Comparison of ENCODE assay signal across 7 mouse cellular contexts in the genomic region with DNA sequence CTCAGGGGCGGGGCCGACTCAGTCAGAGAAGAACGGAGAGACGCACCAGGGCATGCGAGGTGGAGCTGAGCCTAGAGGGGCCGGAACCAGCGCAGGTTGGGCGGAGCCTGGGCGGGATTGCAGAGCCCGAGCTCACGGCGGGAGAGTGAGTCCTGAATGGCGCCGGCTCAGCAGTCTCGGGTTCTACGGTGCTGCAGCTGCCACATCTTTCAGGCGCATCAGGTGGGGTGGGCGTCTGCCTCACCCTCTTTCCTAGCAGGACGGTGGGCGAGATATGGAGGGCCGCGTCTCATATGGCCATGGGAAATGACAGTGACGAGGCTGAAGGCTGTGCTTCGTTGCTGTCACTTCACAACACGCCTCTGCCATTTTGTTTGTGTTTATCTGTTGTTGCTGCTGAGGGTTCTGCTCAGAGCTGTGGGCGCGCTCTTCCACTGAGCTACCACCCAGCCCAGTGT. TPM values are rescaled to one million over a fixed set of nuclear protein-coding genes. Genes with fewer than 3 reads are reported as not detected.
DNase-seq lines count a peak whose midpoint lies in the region; ATAC-seq and TF ChIP-seq lines count a peak whose summit lies in the region.

No protein-coding gene starts in this region.

- peak overlapping the region; percentile 73 for H3K9ac ChIP-seq in midbrain, embryonic 11.5 days (ENCODE audit: low read length)

- TF ChIP-seq POLR2A in cortical plate, adult 2 months (IDR thresholded peaks at IDR 0.05; ENCODE audit: extremely low read depth, insufficient read depth, low read length) = peak; percentile 91

- under 1% methylated on average over 27 of the region's 27 CpGs for WGBS in midbrain, embryonic 11.5 days

- peak; percentile 98 to 99 for DNase-seq in adrenal gland, adult (ENCODE audit: inconsistent age in 2 of 2, low spot score in 1 of 2)
- DNase-seq in gastrocnemius, adult 8-10 months (ENCODE audit: low spot score in 2 of 2) = peak; percentile 97 to 98
- peak; percentile 96 to 97 for DNase-seq in left cerebral cortex, postnatal 36 days (ENCODE audit: low spot score in 2 of 2)
- peak; percentile 99 for DNase-seq in midbrain, embryonic 11.5 days (ENCODE audit: low spot score, missing footprints)
- peak; percentile 93 for DNase-seq in skeletal muscle tissue, adult 2 months (ENCODE audit: low read depth, low spot score)

- H3K27ac ChIP-seq in cortical plate, adult 2 months (ENCODE audit: insufficient read depth, low read length) = no peak overlapping the region
- H3K27ac ChIP-seq in midbrain, embryonic 11.5 days (ENCODE audit: low read depth, low read length) = no peak overlapping the region

- peaks cover 7% of the 10 kb centered on the region for H3K4me1 ChIP-seq in cortical plate, adult 2 months (ENCODE audit: control insufficient read depth, insufficient read depth, low read length)
- H3K4me1 ChIP-seq in midbrain, embryonic 11.5 days (ENCODE audit: control insufficient read depth, insufficient read depth, low read length) = peaks cover 5% of the 10 kb centered on the region

- peak; percentile 100 for ATAC-seq in inflammation-experienced regulatory T-cells, adult 6 months
- peak; percentile 99 for ATAC-seq in midbrain, embryonic 11.5 days (ENCODE audit: low FRiP score)

- peak overlapping the region; percentile 67 for H3K4me2 ChIP-seq in midbrain, embryonic 11.5 days

- intact Hi-C loops in left cerebral cortex, postnatal 36 days (cut with DNase I) = no loop called here

- no peaks in the 10 kb centered on the region for H3K9me3 ChIP-seq in midbrain, embryonic 11.5 days (ENCODE audit: control insufficient read depth, low read length)

- peak overlapping the region; percentile 73 for H3K4me3 ChIP-seq in cortical plate, adult 2 months (ENCODE audit: insufficient read depth, low read length)
- peak overlapping the region; percentile 47 for H3K4me3 ChIP-seq in midbrain, embryonic 11.5 days (ENCODE audit: low read depth, low read length)

- TF ChIP-seq CTCF in cortical plate, adult 2 months (IDR thresholded peaks at IDR 0.05; ENCODE audit: extremely low read depth, insufficient read depth, low read length) = no peak

- H3K36me3 ChIP-seq in midbrain, embryonic 11.5 days (ENCODE audit: control insufficient read depth, insufficient read depth, low read length) = no peaks in the 10 kb centered on the region; the same call in 1 of the 2 replicates

- no peaks in the 10 kb centered on the region for H3K27me3 ChIP-seq in midbrain, embryonic 11.5 days (ENCODE audit: control insufficient read depth, insufficient read depth, low read length)

RNA-seq across cellular contexts. Expression of a gene that starts 0.5 kb away (rescaled TPM):
- polyA plus RNA-seq in cortical plate, adult 2 months (2012; rRNA removed) = 23.7 and 24.9 TPM in 2 replicates
- 1 to 10 TPM; 2.4 to 2.9 (median 2.6) TPM for total RNA-seq in gastrocnemius, adult 8-10 months (2022)
- polyA plus RNA-seq in inflammation-experienced regulatory T-cells, adult 6 months (2017; shearing (Covaris generic)) = 10 to 100 TPM; 11.1 to 14.0 (median 12.5) TPM
- 10 to 100 TPM; 15.4 to 15.7 TPM for total RNA-seq in left cerebral cortex, postnatal 36 days (2021)
- 20.0 and 22.8 TPM in 2 replicates for polyA plus RNA-seq in midbrain, embryonic 11.5 days (2014; fragmentation: Nextera tagmentation; extraction: Ambion mirVana)

RNA-seq across cellular contexts. Expression of a gene that starts 35.9 kb away (rescaled TPM):
- polyA plus RNA-seq in cortical plate, adult 2 months (2012; rRNA removed) = 410 and 414 TPM in 2 replicates
- 100 to 1,000 TPM; 494 to 615 (median 543) TPM for total RNA-seq in gastrocnemius, adult 8-10 months (2022)
- polyA plus RNA-seq in inflammation-experienced regulatory T-cells, adult 6 months (2017; shearing (Covaris generic)) = 10 to 100 TPM; 44.8 to 78.4 (median 66.5) TPM
- total RNA-seq in left cerebral cortex, postnatal 36 days (2021) = 100 to 1,000 TPM; 460 to 526 TPM
- 144 and 156 TPM in 2 replicates for polyA plus RNA-seq in midbrain, embryonic 11.5 days (2014; fragmentation: Nextera tagmentation; extraction: Ambion mirVana)

RNA-seq across cellular contexts. Expression of a gene that starts 35.9 kb away (rescaled TPM):
- 56.6 and 61.1 TPM in 2 replicates for polyA plus RNA-seq in cortical plate, adult 2 months (2012; rRNA removed)
- total RNA-seq in gastrocnemius, adult 8-10 months (2022) = 10 to 100 TPM; 40.4 to 49.2 (median 44.9) TPM
- polyA plus RNA-seq in inflammation-experienced regulatory T-cells, adult 6 months (2017; shearing (Covaris generic)) = 1 to 10 TPM; 1.0 to 2.7 (median 1.3) TPM
- 10 to 100 TPM; 64.9 to 80.2 TPM for total RNA-seq in left cerebral cortex, postnatal 36 days (2021)
- 13.4 and 18.7 TPM in 2 replicates for polyA plus RNA-seq in midbrain, embryonic 11.5 days (2014; fragmentation: Nextera tagmentation; extraction: Ambion mirVana)

RNA-seq across cellular contexts. Expression of a gene that starts 43.6 kb away (rescaled TPM):
- 162 and 188 TPM in 2 replicates for polyA plus RNA-seq in cortical plate, adult 2 months (2012; rRNA removed)
- total RNA-seq in gastrocnemius, adult 8-10 months (2022) = 10 to 100 TPM; 22.3 to 28.2 (median 23.1) TPM
- polyA plus RNA-seq in inflammation-experienced regulatory T-cells, adult 6 months (2017; shearing (Covaris generic)) = 10 to 100 TPM; 18.4 to 23.5 (median 20.9) TPM
- 100 to 1,000 TPM; 118 to 120 TPM for total RNA-seq in left cerebral cortex, postnatal 36 days (2021)
- 27.6 and 30.0 TPM in 2 replicates for polyA plus RNA-seq in midbrain, embryonic 11.5 days (2014; fragmentation: Nextera tagmentation; extraction: Ambion mirVana)
